Mouse (Mus musculus): ENCODE measurements around the gene Synrg. TPM values are rescaled to one million over a fixed set of nuclear protein-coding genes. Genes with fewer than 3 reads are reported as not detected.

The Synrg gene
- polyA plus RNA-seq, 1 experiment = 21.0 TPM

DNA sequence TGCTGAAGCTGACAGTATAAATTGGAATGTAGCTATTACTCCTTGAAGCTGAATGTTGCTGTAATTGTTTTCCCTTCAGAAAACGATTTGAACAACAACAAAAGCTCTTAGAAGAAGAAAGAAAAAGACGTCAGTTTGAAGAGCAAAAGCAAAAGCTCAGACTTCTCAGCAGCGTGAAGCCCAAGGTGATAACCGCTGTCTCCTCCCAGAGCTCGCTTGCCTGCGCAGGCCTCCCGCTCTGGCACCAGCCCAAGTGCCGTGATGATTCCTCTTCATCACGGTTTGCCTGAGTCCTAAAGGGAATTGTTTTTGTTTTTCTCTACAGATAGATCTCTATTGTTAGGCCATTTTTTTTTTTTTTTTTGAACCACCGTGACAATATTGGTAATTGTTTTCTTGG is 17.1 kb downstream of the Synrg start:
- TF ChIP-seq POLR2A (IDR thresholded peaks at IDR 0.05; ENCODE audit: low read depth, low read length) (no peak), CTCF (conservative IDR thresholded peaks at IDR 0.05; ENCODE audit: insufficient read depth, insufficient read length, low read depth, low read length) (no peak)
- Histone ChIP-seq H3K27ac (ENCODE audit: insufficient read depth, low read depth, low read length) (no peak overlapping the region), H3K36me3 (ENCODE audit: control insufficient read depth, insufficient read depth, low read length) (peaks cover 11% of the 10 kb centered on the region), H3K27me3 (replicated peaks; ENCODE audit: control insufficient read depth, insufficient read depth, low read length) (no peaks in the 10 kb centered on the region), H3K4me3 (ENCODE audit: insufficient read depth, low read depth, low read length) (no peak overlapping the region), H3K4me1 (ENCODE audit: control insufficient read depth, insufficient read depth, low read length) (no peaks in the 10 kb centered on the region)
- DNase-seq = no peak
- 84% methylated on average over 10 of the region's 10 CpGs for WGBS

- Histone ChIP-seq H3K36me3 (ENCODE audit: control insufficient read depth, insufficient read depth, low read length) (peaks cover 9% of the 10 kb centered on the region), H3K27me3 (replicated peaks; ENCODE audit: control insufficient read depth, insufficient read depth, low read length) (no peaks in the 10 kb centered on the region), H3K27ac (ENCODE audit: insufficient read depth, low read depth, low read length) (no peak overlapping the region), H3K4me1 (ENCODE audit: control insufficient read depth, insufficient read depth, low read length) (no peaks in the 10 kb centered on the region), H3K4me3 (ENCODE audit: insufficient read depth, low read depth, low read length) (no peak overlapping the region)
- TF ChIP-seq POLR2A (IDR thresholded peaks at IDR 0.05; ENCODE audit: low read depth, low read length) (no peak), CTCF (conservative IDR thresholded peaks at IDR 0.05; ENCODE audit: insufficient read depth, insufficient read length, low read depth, low read length) (no peak)
- no peak for DNase-seq
- 59% methylated on average over 4 of the region's 4 CpGs for WGBS
Measured at GRCm38 (mm10) chr11:83991701-83992100, 27.5 kb downstream of the Synrg start.

- H3K4me3 ChIP-seq (ENCODE audit: insufficient read depth, low read depth, low read length) = no peak overlapping the region
- H3K27ac ChIP-seq (ENCODE audit: insufficient read depth, low read depth, low read length) = no peak overlapping the region
- TF ChIP-seq CTCF (conservative IDR thresholded peaks at IDR 0.05; ENCODE audit: insufficient read depth, insufficient read length, low read depth, low read length) = no peak
- no peak for TF ChIP-seq POLR2A (IDR thresholded peaks at IDR 0.05; ENCODE audit: low read depth, low read length)
- peaks cover 11% of the 10 kb centered on the region for H3K36me3 ChIP-seq (ENCODE audit: control insufficient read depth, insufficient read depth, low read length)
- no peaks in the 10 kb centered on the region for H3K27me3 ChIP-seq (replicated peaks; ENCODE audit: control insufficient read depth, insufficient read depth, low read length)
- no peaks in the 10 kb centered on the region for H3K4me1 ChIP-seq (ENCODE audit: control insufficient read depth, insufficient read depth, low read length)
- peak; percentile 63 for DNase-seq
- WGBS = 28% methylated on average over 2 of the region's 2 CpGs
Measured at GRCm38 (mm10) chr11:83993428-83993827, 29.2 kb downstream of the Synrg start.

DNA sequence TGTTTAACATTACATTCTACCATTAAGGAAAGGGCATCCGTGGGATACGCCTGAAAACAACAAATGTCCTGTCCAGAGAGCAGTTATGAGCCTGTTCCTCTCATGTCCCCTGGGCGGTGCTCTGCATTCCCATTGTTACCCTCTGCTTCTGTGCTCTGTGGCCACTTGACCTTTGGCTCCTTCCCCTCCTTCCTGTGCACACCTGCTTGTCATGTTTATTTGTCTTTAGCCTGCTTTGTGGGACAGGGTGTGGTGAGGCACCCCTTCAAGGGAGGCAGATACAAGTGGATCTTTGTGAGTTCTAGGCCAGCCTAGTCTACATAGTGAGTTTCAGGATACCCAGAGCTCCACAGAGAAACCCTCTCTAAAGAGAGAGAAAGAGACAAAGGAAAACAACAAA is 30.3 kb downstream of the Synrg start:
- H3K4me1 ChIP-seq (ENCODE audit: control insufficient read depth, insufficient read depth, low read length) = no peaks in the 10 kb centered on the region
- H3K27me3 ChIP-seq (replicated peaks; ENCODE audit: control insufficient read depth, insufficient read depth, low read length) = no peaks in the 10 kb centered on the region
- no peak for TF ChIP-seq POLR2A (IDR thresholded peaks at IDR 0.05; ENCODE audit: low read depth, low read length)
- TF ChIP-seq CTCF (conservative IDR thresholded peaks at IDR 0.05; ENCODE audit: insufficient read depth, insufficient read length, low read depth, low read length) = no peak
- no peak overlapping the region for H3K4me3 ChIP-seq (ENCODE audit: insufficient read depth, low read depth, low read length)
- 78% methylated on average over 3 of the region's 3 CpGs for WGBS
- H3K27ac ChIP-seq (ENCODE audit: insufficient read depth, low read depth, low read length) = no peak overlapping the region
- no peak for DNase-seq
- H3K36me3 ChIP-seq (ENCODE audit: control insufficient read depth, insufficient read depth, low read length) = peaks cover 12% of the 10 kb centered on the region

DNA sequence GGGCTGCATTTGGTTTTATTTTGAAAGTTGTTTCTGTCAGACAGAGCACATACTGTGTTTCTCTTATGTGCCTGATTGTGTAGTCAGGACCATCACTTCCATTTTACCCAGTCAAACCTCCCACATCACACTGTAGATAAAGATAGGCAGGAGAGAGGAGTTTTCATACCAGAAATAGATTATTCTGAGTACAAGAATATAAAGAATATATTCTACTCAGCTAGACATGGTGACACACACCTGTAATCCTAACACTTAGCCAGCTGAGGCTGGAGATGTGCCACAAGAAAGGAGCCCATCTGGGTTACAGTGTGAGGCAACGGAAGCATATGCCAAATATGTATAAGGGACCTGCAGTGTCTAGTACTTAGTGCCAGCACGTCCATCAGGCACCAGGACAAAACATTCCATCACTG is 31.3 kb downstream of the Synrg start:
- Histone ChIP-seq H3K36me3 (ENCODE audit: control insufficient read depth, insufficient read depth, low read length) (peaks cover 16% of the 10 kb centered on the region), H3K27ac (ENCODE audit: insufficient read depth, low read depth, low read length) (no peak overlapping the region), H3K27me3 (replicated peaks; ENCODE audit: control insufficient read depth, insufficient read depth, low read length) (no peaks in the 10 kb centered on the region), H3K4me3 (ENCODE audit: insufficient read depth, low read depth, low read length) (no peak overlapping the region), H3K4me1 (ENCODE audit: control insufficient read depth, insufficient read depth, low read length) (no peaks in the 10 kb centered on the region)
- no peak for DNase-seq
- WGBS = 95% methylated on average over 2 of the region's 2 CpGs
- TF ChIP-seq CTCF (conservative IDR thresholded peaks at IDR 0.05; ENCODE audit: insufficient read depth, insufficient read length, low read depth, low read length) (no peak), POLR2A (IDR thresholded peaks at IDR 0.05; ENCODE audit: low read depth, low read length) (no peak)

- H3K27me3 ChIP-seq (replicated peaks; ENCODE audit: control insufficient read depth, insufficient read depth, low read length) = no peaks in the 10 kb centered on the region
- TF ChIP-seq CTCF (conservative IDR thresholded peaks at IDR 0.05; ENCODE audit: insufficient read depth, insufficient read length, low read depth, low read length) = no peak
- no peak for TF ChIP-seq POLR2A (IDR thresholded peaks at IDR 0.05; ENCODE audit: low read depth, low read length)
- H3K27ac ChIP-seq (ENCODE audit: insufficient read depth, low read depth, low read length) = no peak overlapping the region
- H3K4me1 ChIP-seq (ENCODE audit: control insufficient read depth, insufficient read depth, low read length) = no peaks in the 10 kb centered on the region
- WGBS = 92% methylated on average over 5 of the region's 5 CpGs
- H3K36me3 ChIP-seq (ENCODE audit: control insufficient read depth, insufficient read depth, low read length) = peaks cover 13% of the 10 kb centered on the region
- no peak overlapping the region for H3K4me3 ChIP-seq (ENCODE audit: insufficient read depth, low read depth, low read length)
- DNase-seq = no peak
Measured at GRCm38 (mm10) chr11:83997171-83997868, 33.1 kb downstream of the Synrg start.

DNA sequence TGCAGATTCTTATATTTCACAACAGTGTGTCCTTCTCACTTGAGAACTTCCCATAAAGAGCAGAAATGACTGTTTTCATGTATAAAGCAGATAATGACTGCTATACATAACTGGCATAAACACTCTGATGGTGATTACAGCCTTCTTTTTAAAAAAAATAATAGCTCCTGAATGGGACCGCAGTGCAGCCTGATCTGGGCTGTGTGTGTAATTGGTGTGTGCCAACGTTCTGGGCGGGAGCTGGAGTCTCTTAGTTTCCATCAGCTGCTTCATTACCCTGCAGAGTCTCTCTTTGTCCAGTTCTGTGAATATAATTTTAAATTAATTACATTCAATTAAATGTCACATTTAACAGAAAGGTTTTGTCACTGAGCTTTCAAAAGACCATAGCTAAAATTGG is 34.8 kb downstream of the Synrg start:
- WGBS = 95% methylated on average over 3 of the region's 3 CpGs
- DNase-seq = no peak
- Histone ChIP-seq H3K27me3 (replicated peaks; ENCODE audit: control insufficient read depth, insufficient read depth, low read length) (no peaks in the 10 kb centered on the region), H3K4me3 (ENCODE audit: insufficient read depth, low read depth, low read length) (no peak overlapping the region), H3K4me1 (ENCODE audit: control insufficient read depth, insufficient read depth, low read length) (no peaks in the 10 kb centered on the region), H3K36me3 (ENCODE audit: control insufficient read depth, insufficient read depth, low read length) (peaks cover 13% of the 10 kb centered on the region), H3K27ac (ENCODE audit: insufficient read depth, low read depth, low read length) (no peak overlapping the region)
- no peak for TF ChIP-seq CTCF (conservative IDR thresholded peaks at IDR 0.05; ENCODE audit: insufficient read depth, insufficient read length, low read depth, low read length)
- TF ChIP-seq POLR2A (IDR thresholded peaks at IDR 0.05; ENCODE audit: low read depth, low read length) = no peak

All from kidney, adult 2 months (tissue).